Mouse (Mus musculus) limb, embryonic 14.5 days (tissue): ENCODE measurements at regions not wholly inside any gene's neighbourhood (a gene's known extent, or its start where the extent isn't known, plus 50 kb on each side); places are given as distances from the start of the nearest gene placed in this dataset.

Source experiments
- ATAC-seq: fragments of 200-750 bp; cut with Nextera tagmentation; 2 replicates; pipeline ENCODE4 v1.8.0; 2017; ENCODE audit warnings: low read depth, moderate number of reproducible peaks, moderate TSS enrichment; ENCODE audit not compliant: low FRiP score
- DNase-seq: peaks from one replicate; pipeline ENCODE4 v3.0.0-alpha.2; 2015; ENCODE audit warnings: low spot score
- H3K27ac ChIP-seq: fragments of 300-500 bp; sonication (generic); replicated peaks from 2 replicates; pipeline ENCODE4 v1.5.1; 2014; ENCODE audit warnings: low read depth, mild to moderate bottlenecking, low read length, moderate library complexity, mixed read lengths
- H3K27me3 ChIP-seq: fragments of 300-500 bp; sonication (generic); 2 replicates; pipeline ENCODE4 v1.6.1; 2014; ENCODE audit warnings: low read length, mixed read lengths; ENCODE audit not compliant: control insufficient read depth, insufficient read depth
- H3K36me3 ChIP-seq: fragments of 300-500 bp; sonication (generic); 2 replicates; pipeline ENCODE4 v1.6.1; 2014; ENCODE audit warnings: mild to moderate bottlenecking, low read length, moderate library complexity, mixed read lengths; ENCODE audit not compliant: control insufficient read depth, insufficient read depth
- H3K4me1 ChIP-seq: fragments of 300-500 bp; sonication (generic); 2 replicates; pipeline ENCODE4 v1.6.1; 2014; ENCODE audit warnings: antibody characterized with exemption, low read length, mixed read lengths; ENCODE audit not compliant: control insufficient read depth, insufficient read depth
- H3K4me2 ChIP-seq: fragments of 300-500 bp; sonication (generic); replicated peaks from 2 replicates; pipeline ENCODE4 v1.6.1; 2014; ENCODE audit warnings: low read depth, mild to moderate bottlenecking, low read length, moderate library complexity; ENCODE audit not compliant: severe bottlenecking
- H3K4me3 ChIP-seq: fragments of 300-500 bp; sonication (generic); replicated peaks from 2 replicates; pipeline ENCODE4 v1.5.1; 2014; ENCODE audit warnings: low read length
- H3K9ac ChIP-seq: fragments of 300-500 bp; sonication (generic); 2 replicates; pipeline ENCODE4 v1.6.1; 2014; ENCODE audit warnings: mild to moderate bottlenecking, low read depth, low read length, moderate library complexity; ENCODE audit not compliant: severe bottlenecking
- H3K9me3 ChIP-seq: fragments of 300-500 bp; sonication (generic); 2 replicates; pipeline ENCODE4 v1.6.1; 2016; ENCODE audit warnings: low read length; ENCODE audit not compliant: control insufficient read depth
- POLR2A ChIP-seq: fragments of 200-500 bp; IDR thresholded peaks from 2 replicates; pipeline ENCODE4 v1.8.0; 2012; ENCODE audit warnings: inconsistent platforms, mild to moderate bottlenecking, moderate library complexity, borderline replicate concordance; ENCODE audit not compliant: insufficient read depth, insufficient read length; ENCODE audit errors: extremely low read depth
- WGBS: fragments of 180-500 bp; shearing (Covaris S2); extraction: QIAGEN DNeasy Blood & Tissue Kit; methylation state at CpG from one replicate; pipeline ENCODE4 v1.1.7; 2014; 5-methylcytosine and 5-hydroxymethylcytosine counted together

DNA sequence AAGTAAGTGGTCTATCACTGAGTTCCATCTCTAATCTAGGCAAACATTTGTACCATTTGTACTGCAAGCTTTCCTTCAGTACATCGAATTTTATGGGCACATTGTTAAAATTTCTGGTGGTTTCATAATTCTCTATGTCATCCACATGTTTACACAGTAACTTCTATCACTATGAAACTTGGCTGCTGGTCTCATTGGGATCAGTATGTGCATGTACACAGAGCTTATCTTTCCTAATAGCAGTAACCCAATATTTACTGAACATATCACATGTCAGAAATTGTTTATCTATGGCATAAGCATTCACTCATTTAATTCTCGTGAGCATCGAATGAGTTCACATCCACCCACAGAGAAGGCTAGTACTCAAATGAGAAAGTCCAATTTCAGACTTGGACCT is 1042.3 kb downstream of the Car8 start:
- Histone ChIP-seq H3K36me3 (no peaks in the 10 kb centered on the region), H3K9ac (no peak overlapping the region), H3K27ac (no peak overlapping the region), H3K4me3 (no peak overlapping the region), H3K4me2 (no peak overlapping the region), H3K9me3 (no peaks in the 10 kb centered on the region), H3K27me3 (no peaks in the 10 kb centered on the region), H3K4me1 (no peaks in the 10 kb centered on the region)
- DNase-seq, result no peak
- TF ChIP-seq POLR2A, result no peak
- ATAC-seq, result no peak
- 80% methylated on average over 3 of the region's 3 CpGs for WGBS

DNA sequence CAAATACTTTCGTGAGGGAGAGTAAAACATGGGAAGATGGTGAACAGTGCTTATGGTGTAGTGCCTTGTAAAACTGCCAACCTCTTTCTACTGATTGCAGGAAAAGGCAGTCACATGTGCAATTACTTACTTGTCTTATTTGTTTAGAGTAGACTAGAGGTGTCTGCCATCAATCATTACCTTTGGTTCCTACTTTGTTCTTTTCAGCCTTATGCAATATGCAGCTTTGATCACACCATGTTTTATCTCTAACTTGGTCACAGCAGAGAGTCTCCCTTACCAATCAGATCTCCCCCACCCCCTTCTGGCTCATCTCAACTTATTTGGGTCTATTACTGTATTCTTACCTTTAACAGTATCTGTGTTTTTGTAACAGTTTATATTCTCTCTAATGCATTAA is 1043.2 kb downstream of the Car8 start:
- no peak for TF ChIP-seq POLR2A
- ATAC-seq, result no peak
- Histone ChIP-seq H3K27me3 (no peaks in the 10 kb centered on the region), H3K36me3 (no peaks in the 10 kb centered on the region), H3K4me3 (no peak overlapping the region), H3K9me3 (no peaks in the 10 kb centered on the region), H3K27ac (no peak overlapping the region), H3K4me1 (no peaks in the 10 kb centered on the region), H3K9ac (no peak overlapping the region), H3K4me2 (no peak overlapping the region)
- WGBS, result 82% methylated on average over 1 of the region's 1 CpGs
- no peak for DNase-seq

GRCm38 (mm10) chr4:7191912-7192311 is 1046.9 kb downstream of the Car8 start:
- Histone ChIP-seq H3K27ac (no peak overlapping the region), H3K4me2 (no peak overlapping the region), H3K27me3 (no peaks in the 10 kb centered on the region), H3K9me3 (no peaks in the 10 kb centered on the region), H3K36me3 (no peaks in the 10 kb centered on the region), H3K4me1 (no peaks in the 10 kb centered on the region), H3K4me3 (no peak overlapping the region), H3K9ac (no peak overlapping the region)
- no peak for ATAC-seq
- TF ChIP-seq POLR2A, result no peak
- no peak for DNase-seq
- 85% methylated on average over 3 of the region's 3 CpGs for WGBS

- Histone ChIP-seq H3K4me1 (no peaks in the 10 kb centered on the region), H3K27ac (no peak overlapping the region), H3K4me2 (no peak overlapping the region), H3K9ac (no peak overlapping the region), H3K36me3 (no peaks in the 10 kb centered on the region), H3K4me3 (no peak overlapping the region), H3K27me3 (no peaks in the 10 kb centered on the region), H3K9me3 (no peaks in the 10 kb centered on the region)
- no peak for TF ChIP-seq POLR2A
- ATAC-seq (no peak), DNase-seq (no peak)
- 88% methylated on average over 3 of the region's 3 CpGs for WGBS
These were observed 1047.6 kb downstream of the Car8 start for GRCm38 (mm10) chr4:7191228-7191627.

DNA sequence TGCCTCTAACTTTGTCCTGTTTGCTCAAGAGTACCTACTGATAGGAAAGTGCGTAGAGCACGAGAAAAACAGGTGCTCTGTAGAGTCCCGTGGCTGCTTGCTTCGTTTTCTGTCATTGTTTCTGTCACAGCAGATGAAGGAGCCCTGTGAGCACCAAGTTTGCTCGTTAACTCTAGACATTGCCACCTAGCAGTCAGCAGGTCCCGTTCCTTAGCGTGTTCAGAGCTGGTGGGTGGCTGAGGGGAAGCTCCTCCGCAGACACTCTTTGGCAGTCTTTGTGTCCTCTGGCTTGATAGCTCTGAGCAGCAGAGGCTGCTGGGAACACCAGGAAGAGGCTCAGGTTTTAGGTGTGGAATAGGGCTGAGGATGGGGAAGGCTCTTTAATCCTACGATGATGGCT is 1063.8 kb downstream of the Car8 start:
- no peak overlapping the region for H3K27ac ChIP-seq
- no peaks in the 10 kb centered on the region for H3K4me1 ChIP-seq
- ATAC-seq (no peak), DNase-seq (no peak)
- no peaks in the 10 kb centered on the region for H3K36me3 ChIP-seq
- no peak for TF ChIP-seq POLR2A
- H3K4me3 ChIP-seq, result no peak overlapping the region
- no peaks in the 10 kb centered on the region for H3K27me3 ChIP-seq
- WGBS, result 82% methylated on average over 9 of the region's 9 CpGs
- H3K9ac ChIP-seq, result no peak overlapping the region
- no peak overlapping the region for H3K4me2 ChIP-seq
- no peaks in the 10 kb centered on the region for H3K9me3 ChIP-seq
